Mouse (Mus musculus): ENCODE measurements around the gene Mdfi. TPM values are rescaled to one million over a fixed set of nuclear protein-coding genes. Genes with fewer than 3 reads are reported as not detected.

The Mdfi gene
- polyA plus RNA-seq (2016; fragmentation: Nextera tagmentation; extraction: Ambion mirVana): 19.9 and 30.6 TPM in 2 replicates

- DNase-seq (ENCODE audit: low spot score): no peak
- H3K4me3 ChIP-seq: peak within 1 kb of the TSS; percentile 76
- WGBS: 4% methylated on average over 18 of the region's 18 CpGs
- H3K36me3 ChIP-seq: peaks cover 8% of the 10 kb centered on the region; the same call in 1 of the 2 replicates
- H3K9me3 ChIP-seq: no peaks in the 10 kb centered on the region
- H3K27me3 ChIP-seq (ENCODE audit: insufficient read depth, poor library complexity, severe bottlenecking): peaks cover 88% of the 10 kb centered on the region
- peak within 1 kb of the TSS; percentile 92 for H3K27ac ChIP-seq
- H3K4me1 ChIP-seq (replicated peaks): peaks cover 62% of the 10 kb centered on the region
These were observed at the start of gene Mdfi for GRCm38 (mm10) chr17:47834482-47834767. Mdfi (minus strand) TSS chr17:47834691.

- no peak for DNase-seq (ENCODE audit: low spot score)
- peaks cover 94% of the 10 kb centered on the region for H3K36me3 ChIP-seq
- no peak overlapping the region for H3K4me3 ChIP-seq
- H3K27ac ChIP-seq: 0 out of 2 replicates have a peak overlapping the region, but pooled peaks have one; percentile 53
- H3K4me1 ChIP-seq (replicated peaks): peaks cover 87% of the 10 kb centered on the region
- no peaks in the 10 kb centered on the region for H3K27me3 ChIP-seq (ENCODE audit: insufficient read depth, poor library complexity, severe bottlenecking)
- WGBS: 90% methylated on average over 5 of the region's 5 CpGs
- H3K9me3 ChIP-seq: no peaks in the 10 kb centered on the region
These were observed 48.6 kb upstream of the Mdfi start for GRCm38 (mm10) chr17:47883099-47883498.

- Histone ChIP-seq H3K27me3 (ENCODE audit: insufficient read depth, poor library complexity, severe bottlenecking) (no peaks in the 10 kb centered on the region), H3K4me3 (no peak overlapping the region), H3K9me3 (no peaks in the 10 kb centered on the region), H3K27ac (peak overlapping the region; percentile 67), H3K36me3 (peaks cover 98% of the 10 kb centered on the region), H3K4me1 (replicated peaks) (peaks cover 87% of the 10 kb centered on the region)
- 58% methylated on average over 13 of the region's 13 CpGs for WGBS
- no peak for DNase-seq (ENCODE audit: low spot score)
These were observed 46.8 kb upstream of the Mdfi start for GRCm38 (mm10) chr17:47881330-47881729.

- H3K4me3 ChIP-seq: 0 out of 2 replicates have a peak overlapping the region, but pooled peaks have one; percentile 9
- no peaks in the 10 kb centered on the region for H3K9me3 ChIP-seq
- peak overlapping the region; percentile 87 for H3K27ac ChIP-seq
- H3K36me3 ChIP-seq: peaks cover 98% of the 10 kb centered on the region
- H3K27me3 ChIP-seq (ENCODE audit: insufficient read depth, poor library complexity, severe bottlenecking): no peaks in the 10 kb centered on the region
- DNase-seq (ENCODE audit: low spot score): no peak
- H3K4me1 ChIP-seq (replicated peaks): peaks cover 100% of the 10 kb centered on the region
- 20% methylated on average over 3 of the region's 3 CpGs for WGBS
These were observed 44.7 kb upstream of the Mdfi start for GRCm38 (mm10) chr17:47879207-47879606.

GRCm38 (mm10) chr17:47878378-47879089, 44.0 kb upstream of the Mdfi start:
- 9% methylated on average over 35 of the region's 35 CpGs for WGBS
- Histone ChIP-seq H3K4me3 (peak overlapping the region; percentile 37), H3K36me3 (peaks cover 98% of the 10 kb centered on the region), H3K27me3 (ENCODE audit: insufficient read depth, poor library complexity, severe bottlenecking) (no peaks in the 10 kb centered on the region), H3K9me3 (no peaks in the 10 kb centered on the region), H3K27ac (peak overlapping the region; percentile 87), H3K4me1 (replicated peaks) (peaks cover 100% of the 10 kb centered on the region)
- DNase-seq (ENCODE audit: low spot score): peak; percentile 59

GRCm38 (mm10) chr17:47877715-47878377, 43.4 kb upstream of the Mdfi start:
- peak overlapping the region; percentile 87 for H3K27ac ChIP-seq
- peaks cover 100% of the 10 kb centered on the region for H3K4me1 ChIP-seq (replicated peaks)
- H3K9me3 ChIP-seq: no peaks in the 10 kb centered on the region
- peaks cover 98% of the 10 kb centered on the region for H3K36me3 ChIP-seq
- no peaks in the 10 kb centered on the region for H3K27me3 ChIP-seq (ENCODE audit: insufficient read depth, poor library complexity, severe bottlenecking)
- 22% methylated on average over 10 of the region's 10 CpGs for WGBS
- peak overlapping the region; percentile 37 for H3K4me3 ChIP-seq
- DNase-seq (ENCODE audit: low spot score): no peak

GRCm38 (mm10) chr17:47876776-47877714, 42.6 kb upstream of the Mdfi start:
- H3K4me3 ChIP-seq: peak overlapping the region; percentile 37
- peaks cover 100% of the 10 kb centered on the region for H3K4me1 ChIP-seq (replicated peaks)
- no peaks in the 10 kb centered on the region for H3K27me3 ChIP-seq (ENCODE audit: insufficient read depth, poor library complexity, severe bottlenecking)

GRCm38 (mm10) chr17:47873341-47873791, 38.9 kb upstream of the Mdfi start:
- WGBS: 18% methylated on average over 9 of the region's 9 CpGs
- Histone ChIP-seq H3K36me3 (peaks cover 99% of the 10 kb centered on the region), H3K4me1 (replicated peaks) (peaks cover 80% of the 10 kb centered on the region), H3K9me3 (no peaks in the 10 kb centered on the region), H3K27me3 (ENCODE audit: insufficient read depth, poor library complexity, severe bottlenecking) (no peaks in the 10 kb centered on the region), H3K4me3 (peak overlapping the region; percentile 30; the same call in 1 of the 2 replicates), H3K27ac (peak overlapping the region; percentile 30)
- peak; percentile 84 for DNase-seq (ENCODE audit: low spot score)

More at GRCm38 (mm10) chr17:47876776-47877714, 42.6 kb upstream of the Mdfi start:
- H3K27ac ChIP-seq: peak overlapping the region; percentile 87
- peak; percentile 52 for DNase-seq (ENCODE audit: low spot score)
- 19% methylated on average over 26 of the region's 26 CpGs for WGBS
- H3K36me3 ChIP-seq: peaks cover 98% of the 10 kb centered on the region
- no peaks in the 10 kb centered on the region for H3K9me3 ChIP-seq

GRCm38 (mm10) chr17:47872311-47873011, 38.0 kb upstream of the Mdfi start:
- H3K4me3 ChIP-seq: no peak overlapping the region
- no peak for DNase-seq (ENCODE audit: low spot score)
- peaks cover 78% of the 10 kb centered on the region for H3K4me1 ChIP-seq (replicated peaks)
- H3K9me3 ChIP-seq: no peaks in the 10 kb centered on the region
- H3K27me3 ChIP-seq (ENCODE audit: insufficient read depth, poor library complexity, severe bottlenecking): no peaks in the 10 kb centered on the region
- peaks cover 99% of the 10 kb centered on the region for H3K36me3 ChIP-seq
- 72% methylated on average over 31 of the region's 31 CpGs for WGBS
- peak overlapping the region; percentile 30 for H3K27ac ChIP-seq

GRCm38 (mm10) chr17:47869874-47870273, 35.4 kb upstream of the Mdfi start:
- no peak overlapping the region for H3K4me3 ChIP-seq
- H3K36me3 ChIP-seq: peaks cover 92% of the 10 kb centered on the region
- no peak for DNase-seq (ENCODE audit: low spot score)
- H3K4me1 ChIP-seq (replicated peaks): peaks cover 63% of the 10 kb centered on the region
- H3K9me3 ChIP-seq: no peaks in the 10 kb centered on the region
- H3K27me3 ChIP-seq (ENCODE audit: insufficient read depth, poor library complexity, severe bottlenecking): no peaks in the 10 kb centered on the region
- H3K27ac ChIP-seq: no peak overlapping the region
- WGBS: 95% methylated on average over 10 of the region's 10 CpGs

GRCm38 (mm10) chr17:47866037-47866436, 31.5 kb upstream of the Mdfi start:
- no peak for DNase-seq (ENCODE audit: low spot score)
- Histone ChIP-seq H3K27me3 (ENCODE audit: insufficient read depth, poor library complexity, severe bottlenecking) (no peaks in the 10 kb centered on the region), H3K36me3 (peaks cover 53% of the 10 kb centered on the region), H3K4me3 (no peak overlapping the region), H3K27ac (peak overlapping the region; percentile 53; the same call in 1 of the 2 replicates), H3K9me3 (no peaks in the 10 kb centered on the region), H3K4me1 (replicated peaks) (peaks cover 52% of the 10 kb centered on the region)
- WGBS: 60% methylated on average over 10 of the region's 10 CpGs

- Histone ChIP-seq H3K27me3 (ENCODE audit: insufficient read depth, poor library complexity, severe bottlenecking) (no peaks in the 10 kb centered on the region; the same call in 1 of the 2 replicates), H3K4me3 (peak overlapping the region; percentile 20; the same call in 1 of the 2 replicates), H3K36me3 (peaks cover 38% of the 10 kb centered on the region), H3K27ac (peak overlapping the region; percentile 79), H3K9me3 (no peaks in the 10 kb centered on the region), H3K4me1 (replicated peaks) (peaks cover 58% of the 10 kb centered on the region)
- DNase-seq (ENCODE audit: low spot score): peak; percentile 92
- WGBS: 2% methylated on average over 17 of the region's 17 CpGs
These were observed 30.0 kb upstream of the Mdfi start for GRCm38 (mm10) chr17:47864496-47864895.
